Mouse (Mus musculus) liver, postnatal 0 days (tissue): ENCODE measurements around the gene Nav2. TPM values are rescaled to one million over a fixed set of nuclear protein-coding genes. Genes with fewer than 3 reads are reported as not detected.

Experiments
- ATAC-seq: fragments of 200-750 bp; cut with Nextera tagmentation; 2 replicates; pipeline ENCODE4 v1.8.0; 2017; ENCODE audit warnings: mild to moderate bottlenecking, moderate library complexity
- DNase-seq: peaks from one replicate; pipeline ENCODE4 v3.0.0-alpha.2; 2016
- H3K27ac ChIP-seq: fragments of 300-500 bp; sonication (generic); 2 replicates; pipeline ENCODE4 v1.5.1; 2014; ENCODE audit warnings: antibody characterized with exemption, moderate library complexity, mild to moderate bottlenecking, low read depth
- H3K27me3 ChIP-seq: fragments of 300-500 bp; sonication (generic); 2 replicates; pipeline ENCODE4 v1.6.1; 2014; ENCODE audit warnings: low read length, control low read depth, mixed read lengths; ENCODE audit not compliant: insufficient read depth
- H3K36me3 ChIP-seq: fragments of 300-500 bp; sonication (generic); replicated peaks from 2 replicates; pipeline ENCODE4 v1.6.1; 2014; ENCODE audit warnings: mild to moderate bottlenecking, control low read depth, low read length, moderate library complexity, mixed read lengths; ENCODE audit not compliant: insufficient read depth
- H3K4me1 ChIP-seq: fragments of 300-500 bp; sonication (generic); 2 replicates; pipeline ENCODE4 v1.6.1; 2014; ENCODE audit warnings: antibody characterized with exemption, mild to moderate bottlenecking, control low read depth; ENCODE audit not compliant: insufficient read depth
- H3K4me2 ChIP-seq: fragments of 300-500 bp; sonication (generic); 2 replicates; pipeline ENCODE4 v1.6.1; 2014; ENCODE audit warnings: low read depth, mild to moderate bottlenecking, low read length, moderate library complexity, mixed read lengths
- H3K4me3 ChIP-seq: fragments of 300-500 bp; sonication (generic); 2 replicates; pipeline ENCODE4 v1.5.1; 2014; ENCODE audit warnings: low read depth, low read length
- H3K9ac ChIP-seq: fragments of 300-500 bp; sonication (generic); replicated peaks from 2 replicates; pipeline ENCODE4 v1.6.1; 2014; ENCODE audit warnings: mild to moderate bottlenecking, moderate library complexity
- H3K9me3 ChIP-seq: fragments of 300-500 bp; sonication (generic); 2 replicates; pipeline ENCODE4 v1.6.1; 2016; ENCODE audit warnings: mild to moderate bottlenecking, control low read depth, low read length, mixed read lengths
- CTCF ChIP-seq: sonication (generic); IDR thresholded peaks from 2 replicates; pipeline ENCODE4 v1.5.1; 2016; ENCODE audit warnings: antibody characterized with exemption, low read depth
- EP300 ChIP-seq: IDR thresholded peaks from 2 replicates; pipeline ENCODE4 v1.6.1; 2016; ENCODE audit warnings: antibody characterized with exemption, low read depth, mild to moderate bottlenecking
- WGBS: fragments of 180-500 bp; shearing (Covaris S2); extraction: QIAGEN DNeasy Blood & Tissue Kit; methylation state at CpG from one replicate; pipeline ENCODE4 v1.1.7; 2014; ENCODE audit not compliant: insufficient replicate concordance; 5-methylcytosine and 5-hydroxymethylcytosine counted together
- polyA plus RNA-seq: library from polyadenylated mRNA; unstranded; fragments of >200 nt; fragmentation: Nextera tagmentation; extraction: Ambion mirVana; gene quantifications from 2 replicates; pipeline ENCODE4 v1.2.1, GENCODE M21; 2015

Gene Nav2
- polyA plus RNA-seq, 1 experiment from 2014 or later: 3.3 TPM

DNA sequence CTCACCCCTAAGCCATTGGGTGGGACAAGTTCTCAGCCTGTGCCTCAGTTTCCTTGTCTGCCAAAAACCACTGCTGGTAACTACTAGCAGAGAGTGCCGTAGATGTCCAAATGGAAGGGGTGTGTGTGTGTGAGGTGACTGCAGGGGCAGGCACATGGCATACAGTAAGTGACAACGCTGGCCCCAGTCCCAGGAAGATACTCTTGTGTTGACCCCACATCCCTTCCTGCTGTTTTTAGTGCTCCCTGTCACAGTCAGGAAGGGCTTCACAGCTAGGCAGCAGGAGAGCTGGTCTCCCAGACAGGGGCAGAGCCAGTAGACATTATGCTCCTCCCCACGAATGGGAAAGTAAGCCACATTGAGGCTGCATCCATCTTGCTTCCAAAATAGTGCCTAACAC lies 264.4 kb downstream of the Nav2 start:
- Histone ChIP-seq H3K27me3 (0 out of 2 replicates have a peak, but pooled peaks cover 3% of the 10 kb centered on the region), H3K27ac (no peak overlapping the region), H3K4me3 (no peak overlapping the region), H3K4me1 (no peaks in the 10 kb centered on the region), H3K36me3 (no peaks in the 10 kb centered on the region), H3K4me2 (no peak overlapping the region), H3K9me3 (no peaks in the 10 kb centered on the region), H3K9ac (no peak overlapping the region)
- TF ChIP-seq CTCF (no peak), EP300 (no peak)
- 51% methylated on average over 3 of the region's 3 CpGs for WGBS
- ATAC-seq (no peak), DNase-seq (no peak)

GRCm38 (mm10) chr7:49175784-49176409 lies 267.4 kb downstream of the Nav2 start:
- Histone ChIP-seq H3K4me1 (no peaks in the 10 kb centered on the region), H3K4me3 (no peak overlapping the region), H3K36me3 (no peaks in the 10 kb centered on the region), H3K4me2 (no peak overlapping the region), H3K9me3 (no peaks in the 10 kb centered on the region), H3K27me3 (0 out of 2 replicates have a peak, but pooled peaks cover 3% of the 10 kb centered on the region), H3K9ac (no peak overlapping the region), H3K27ac (no peak overlapping the region)
- WGBS: 77% methylated on average over 9 of the region's 9 CpGs
- DNase-seq: no peak
- TF ChIP-seq CTCF: no peak
- TF ChIP-seq EP300: no peak
- no peak for ATAC-seq

DNA sequence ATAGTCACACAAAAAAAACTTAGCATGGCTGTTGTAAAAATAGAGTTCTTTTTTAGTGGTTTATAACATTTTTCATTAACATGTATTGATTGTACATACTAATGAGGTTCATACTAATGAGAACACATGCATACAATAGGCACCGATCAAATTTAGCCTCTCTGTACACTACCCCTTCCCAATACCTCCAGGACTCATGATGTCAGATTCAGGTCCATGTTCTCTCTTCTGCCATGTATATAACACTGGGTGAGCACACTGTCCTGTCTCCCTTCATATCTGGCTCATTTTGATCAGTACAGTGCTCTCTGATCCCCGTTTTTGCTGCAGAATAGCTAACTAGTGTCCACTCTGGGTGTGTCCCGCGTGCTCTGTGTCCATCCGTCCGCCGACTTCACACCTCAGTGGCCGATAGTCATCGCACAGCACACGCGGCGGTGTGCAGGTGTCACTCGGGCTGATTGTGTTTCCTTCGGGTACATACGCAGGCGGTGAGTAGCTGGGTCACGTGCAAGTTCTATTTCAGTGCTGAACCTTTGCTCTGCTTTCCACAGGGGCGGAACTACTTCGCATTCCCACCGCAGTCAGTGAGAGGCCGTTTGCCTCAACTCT lies 268.2 kb downstream of the Nav2 start:
- H3K4me3 ChIP-seq: no peak overlapping the region
- H3K27me3 ChIP-seq: 0 out of 2 replicates have a peak, but pooled peaks cover 3% of the 10 kb centered on the region
- no peaks in the 10 kb centered on the region for H3K4me1 ChIP-seq
- DNase-seq (no peak), ATAC-seq (no peak)
- WGBS: 84% methylated on average over 21 of the region's 21 CpGs
- no peak overlapping the region for H3K9ac ChIP-seq
- TF ChIP-seq CTCF (no peak), EP300 (no peak)
- H3K36me3 ChIP-seq: no peaks in the 10 kb centered on the region
- no peak overlapping the region for H3K27ac ChIP-seq
- no peaks in the 10 kb centered on the region for H3K9me3 ChIP-seq
- H3K4me2 ChIP-seq: no peak overlapping the region

DNA sequence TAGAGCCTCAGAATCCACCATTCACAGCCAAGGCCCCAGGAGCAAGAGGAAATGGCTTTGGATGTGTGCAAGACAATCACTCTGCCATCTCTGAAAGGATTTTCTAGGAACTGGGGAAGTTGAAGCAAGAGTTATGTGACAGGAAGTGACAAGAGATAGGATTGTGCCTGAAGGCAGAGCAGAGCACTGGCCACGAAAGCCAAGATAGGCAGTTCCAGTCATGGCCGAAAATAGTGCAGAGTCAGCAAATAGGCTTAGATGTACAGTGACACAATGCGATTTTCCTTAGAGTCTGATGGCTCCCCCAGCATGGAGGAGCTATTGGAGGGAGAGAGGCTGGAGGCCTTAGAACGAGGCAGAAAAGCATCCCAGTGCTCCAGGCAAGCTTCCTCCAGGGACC lies 269.7 kb downstream of the Nav2 start:
- Histone ChIP-seq H3K9ac (no peak overlapping the region), H3K4me2 (no peak overlapping the region), H3K4me3 (no peak overlapping the region), H3K9me3 (no peaks in the 10 kb centered on the region), H3K4me1 (no peaks in the 10 kb centered on the region), H3K36me3 (no peaks in the 10 kb centered on the region), H3K27ac (peak overlapping the region; percentile 29; the same call in 1 of the 2 replicates), H3K27me3 (0 out of 2 replicates have a peak, but pooled peaks cover 3% of the 10 kb centered on the region)
- DNase-seq: no peak
- no peak for TF ChIP-seq CTCF
- no peak for TF ChIP-seq EP300
- 43% methylated on average over 4 of the region's 4 CpGs for WGBS
- ATAC-seq: peak; percentile 56

DNA sequence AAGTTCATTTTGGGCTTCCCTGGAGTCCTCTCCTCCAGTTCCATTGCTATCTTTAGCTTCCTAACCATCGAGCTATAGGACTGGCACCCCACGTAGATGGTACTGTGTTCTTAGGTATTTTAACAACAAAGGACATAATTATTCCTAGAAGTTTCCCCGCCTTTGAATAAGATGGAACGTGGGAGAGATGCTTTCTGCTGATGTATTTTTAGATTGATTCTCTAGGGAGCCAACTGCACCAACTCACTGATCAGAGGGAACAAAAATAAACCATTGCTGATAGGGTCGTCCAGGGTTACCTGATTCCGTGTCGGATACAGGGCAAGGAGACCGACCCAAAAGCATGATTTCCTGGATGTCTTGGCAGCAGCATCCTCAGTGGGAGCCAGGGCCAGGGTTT lies 272.5 kb downstream of the Nav2 start:
- no peak for ATAC-seq
- Histone ChIP-seq H3K4me2 (no peak overlapping the region), H3K4me3 (no peak overlapping the region), H3K9me3 (no peaks in the 10 kb centered on the region), H3K4me1 (no peaks in the 10 kb centered on the region), H3K27ac (no peak overlapping the region), H3K9ac (no peak overlapping the region), H3K36me3 (no peaks in the 10 kb centered on the region), H3K27me3 (0 out of 2 replicates have a peak, but pooled peaks cover 3% of the 10 kb centered on the region)
- 67% methylated on average over 8 of the region's 8 CpGs for WGBS
- TF ChIP-seq EP300 (no peak), CTCF (no peak)
- DNase-seq: no peak

GRCm38 (mm10) chr7:49182427-49182826 lies 273.9 kb downstream of the Nav2 start:
- H3K4me2 ChIP-seq: no peak overlapping the region
- TF ChIP-seq EP300: no peak
- TF ChIP-seq CTCF: no peak
- 66% methylated on average over 5 of the region's 5 CpGs for whole genome bisulfite sequencing

More at GRCm38 (mm10) chr7:49182427-49182826, 273.9 kb downstream of the Nav2 start:
- ATAC-seq: no peak
- Histone ChIP-seq H3K27ac (no peak overlapping the region), H3K27me3 (0 out of 2 replicates have a peak, but pooled peaks cover 3% of the 10 kb centered on the region), H3K4me1 (no peaks in the 10 kb centered on the region), H3K9ac (no peak overlapping the region), H3K9me3 (no peaks in the 10 kb centered on the region), H3K4me3 (no peak overlapping the region), H3K36me3 (no peaks in the 10 kb centered on the region)
- DNase-seq: no peak
